Mouse (Mus musculus) kidney, adult 2 months (tissue): ENCODE measurements around the gene Pnmal2.

Experiments
- CTCF ChIP-seq: fragments of 200-500 bp; conservative IDR thresholded peaks from 2 replicates; pipeline ENCODE4 v1.5.1; 2011; ENCODE audit warnings: low read depth, mild to moderate bottlenecking, control low read depth, low read length, moderate library complexity, mixed read lengths; ENCODE audit not compliant: insufficient read depth, insufficient read length
- POLR2A ChIP-seq: fragments of 200-500 bp; IDR thresholded peaks from one replicate; pipeline ENCODE4 v1.6.1; 2011; ENCODE audit warnings: low read depth, low read length, control low read depth

DNA sequence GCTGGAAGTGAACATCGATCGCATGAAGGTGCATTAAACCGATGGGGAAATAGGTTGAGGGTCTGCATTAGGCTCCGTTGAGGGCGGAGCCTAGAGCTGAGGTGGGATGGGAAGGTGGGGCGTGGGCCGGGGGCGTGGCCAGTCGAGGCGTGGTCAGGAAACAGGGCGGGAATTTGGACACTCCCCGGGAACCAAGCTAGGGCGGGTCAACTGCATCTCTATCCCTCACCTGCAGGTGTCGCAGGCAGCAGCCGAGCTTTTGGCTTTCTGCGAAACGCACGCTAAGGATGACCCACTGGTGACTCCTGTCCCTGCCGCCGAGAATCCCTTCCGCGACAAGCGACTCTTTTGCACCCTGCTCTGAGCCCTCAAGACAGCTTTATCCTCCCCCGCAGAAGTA is 49.5 kb upstream of the Pnmal2 start:
- TF ChIP-seq POLR2A (no peak), CTCF (peak; percentile 84)
